Mouse (Mus musculus) kidney, postnatal 4 days (tissue): ENCODE data around the gene Pomp.
"Not testable (repeated sequence)": the region's sequence is repeated elsewhere in the genome, so short reads cannot be mapped to it uniquely, and the experiment has no call there.

ENCODE experiments used
- DNase-seq, 2 experiments: peaks; one replicate each; pipeline ENCODE4 v3.0.0; 2021; ENCODE audit warnings: mixed read lengths in 2 of 2

Pomp gene

GRCm38 (mm10) chr5:147860076-147860448 is 199 bp upstream of the Pomp start:
- DNase-seq: no peak

GRCm38 (mm10) chr5:147868674-147869073 is 8.4 kb downstream of the Pomp start:
- DNase-seq: no peak

GRCm38 (mm10) chr5:147869568-147869967 is 9.3 kb downstream of the Pomp start:
- no peak for DNase-seq

- DNase-seq: no peak
Observed at GRCm38 (mm10) chr5:147870296-147870695, 10.0 kb downstream of the Pomp start.

- no peak for DNase-seq
Observed at GRCm38 (mm10) chr5:147871091-147871820, 11.0 kb downstream of the Pomp start.

GRCm38 (mm10) chr5:147874491-147875065 is 14.3 kb downstream of the Pomp start:
- DNase-seq: no peak

- no peak for DNase-seq
Observed at GRCm38 (mm10) chr5:147875210-147875609, 14.9 kb downstream of the Pomp start.

- DNase-seq: peak in 1 of 2 experiments; percentile 27
Observed at GRCm38 (mm10) chr5:147877520-147877919, 17.3 kb downstream of the Pomp start.

GRCm38 (mm10) chr5:147879971-147880682 is 19.9 kb downstream of the Pomp start:
- DNase-seq: no peak

- no peak for DNase-seq
Observed at GRCm38 (mm10) chr5:147883581-147883980, 23.3 kb downstream of the Pomp start.

GRCm38 (mm10) chr5:147888313-147889297 is 28.3 kb downstream of the Pomp start:
- DNase-seq: no peak

GRCm38 (mm10) chr5:147892735-147893134 is 32.5 kb downstream of the Pomp start:
- no peak for DNase-seq

GRCm38 (mm10) chr5:147893143-147893542 is 32.9 kb downstream of the Pomp start:
- DNase-seq: peak in 1 of 2 experiments; percentile 22

GRCm38 (mm10) chr5:147893766-147894454 is 33.6 kb downstream of the Pomp start:
- peak; percentile 21 to 47 for DNase-seq

- peak; percentile 90 to 92 for DNase-seq
Observed at GRCm38 (mm10) chr5:147894455-147895076, 34.3 kb downstream of the Pomp start, which contains the start of gene Slc46a3. Gene Slc46a3 (minus strand): TSS chr5:147894815.

GRCm38 (mm10) chr5:147895436-147896198 is 35.4 kb downstream of the Pomp start:
- DNase-seq: peak in 1 of 2 experiments; percentile 22

- not testable (repeated sequence) for DNase-seq
Observed at GRCm38 (mm10) chr5:147896501-147896900, 36.2 kb downstream of the Pomp start.

- DNase-seq: no peak
Observed at GRCm38 (mm10) chr5:147898254-147898653, 38.0 kb downstream of the Pomp start.

GRCm38 (mm10) chr5:147898968-147899549 is 38.8 kb downstream of the Pomp start:
- DNase-seq: no peak
